Mouse (Mus musculus) layer of hippocampus, postnatal 14 days (tissue): ENCODE data around the gene Vangl1. TPM values are rescaled to one million over a fixed set of nuclear protein-coding genes. Genes with fewer than 3 reads are reported as not detected.

Experiments
- total RNA-seq, 2 experiments: library from RNA; stranded (reverse); gene quantifications; 2 replicates each; pipeline ENCODE4 v1.2.3; 2021

The Vangl1 gene
- total RNA-seq, 2 experiments from 2014 or later = 9.2 to 12.5 TPM

Other genes starting within 250 kb of the Vangl1 start
- gene Nhlh2, start 194.6 kb downstream of the Vangl1 start, total RNA-seq = 1 to 10 TPM; 3.2 to 4.0 TPM
- gene Casq2, start 118.3 kb downstream of the Vangl1 start, total RNA-seq = 1 to 10 TPM; 1.2 to 1.3 TPM